Mouse (Mus musculus) lung, embryonic 14.5 days (tissue): ENCODE data around the gene Hoxa7. TPM values are rescaled to one million over a fixed set of nuclear protein-coding genes. Genes with fewer than 3 reads are reported as not detected.

ENCODE experiments used
- ATAC-seq: fragments of 200-750 bp; cut with Nextera tagmentation; 2 replicates; pipeline ENCODE4 v1.8.0; 2017; ENCODE audit warnings: mild to moderate bottlenecking, moderate TSS enrichment, moderate library complexity; ENCODE audit not compliant: insufficient read depth
- DNase-seq: peaks from one replicate; pipeline ENCODE4 v3.0.0-alpha.2; 2015
- H3K27ac ChIP-seq: fragments of 300-500 bp; sonication (generic); 2 replicates; pipeline ENCODE4 v1.5.1; 2014; ENCODE audit warnings: low read depth, mild to moderate bottlenecking, moderate library complexity
- H3K27me3 ChIP-seq: fragments of 300-500 bp; sonication (generic); 2 replicates; pipeline ENCODE4 v1.6.1; 2014; ENCODE audit warnings: low read length, control low read depth; ENCODE audit not compliant: insufficient read depth
- H3K36me3 ChIP-seq: fragments of 300-500 bp; sonication (generic); 2 replicates; pipeline ENCODE4 v1.6.1; 2014; ENCODE audit warnings: control low read depth; ENCODE audit not compliant: insufficient read depth
- H3K4me1 ChIP-seq: fragments of 300-500 bp; sonication (generic); 2 replicates; pipeline ENCODE4 v1.6.1; 2014; ENCODE audit warnings: antibody characterized with exemption, control low read depth; ENCODE audit not compliant: insufficient read depth
- H3K4me2 ChIP-seq: fragments of 300-500 bp; sonication (generic); 2 replicates; pipeline ENCODE4 v1.6.1; 2014; ENCODE audit warnings: mild to moderate bottlenecking
- H3K4me3 ChIP-seq: fragments of 300-500 bp; sonication (generic); 2 replicates; pipeline ENCODE4 v1.5.1; 2014; ENCODE audit warnings: low read depth, low read length
- H3K9ac ChIP-seq: fragments of 300-500 bp; sonication (generic); 2 replicates; pipeline ENCODE4 v1.6.1; 2014
- H3K9me3 ChIP-seq: fragments of 300-500 bp; sonication (generic); 2 replicates; pipeline ENCODE4 v1.6.1; 2016; ENCODE audit warnings: low read depth, low read length, control low read depth
- CTCF ChIP-seq: IDR thresholded peaks from 2 replicates; pipeline ENCODE4 v1.5.1; 2016; ENCODE audit warnings: antibody characterized with exemption, low read depth
- WGBS: fragments of 180-500 bp; shearing (Covaris S2); extraction: QIAGEN DNeasy Blood & Tissue Kit; methylation state at CpG from one replicate; pipeline ENCODE4 v1.1.7; 2014; 5-methylcytosine and 5-hydroxymethylcytosine counted together
- polyA plus RNA-seq: library from polyadenylated mRNA; unstranded; fragments of >200 nt; fragmentation: Nextera tagmentation; extraction: Ambion mirVana; gene quantifications from 2 replicates; pipeline ENCODE4 v1.2.1, GENCODE M21; 2014

Hoxa7 gene
- polyA plus RNA-seq, 1 experiment from 2014 or later: 5.8 TPM

- WGBS: 4% methylated on average over 40 of the region's 40 CpGs
- Histone ChIP-seq H3K27me3 (peaks cover 49% of the 10 kb centered on the region), H3K27ac (peak overlapping the region; percentile 98), H3K4me3 (peak overlapping the region; percentile 33), H3K4me2 (peak overlapping the region; percentile 79), H3K9ac (peak overlapping the region; percentile 91), H3K36me3 (peaks cover 10% of the 10 kb centered on the region), H3K9me3 (no peaks in the 10 kb centered on the region), H3K4me1 (peaks cover 17% of the 10 kb centered on the region)
- DNase-seq (peak; percentile 79), ATAC-seq (peak; percentile 33)
- TF ChIP-seq CTCF: no peak
Measured at GRCm38 (mm10) chr6:52170166-52170897, 51.3 kb downstream of the Hoxa7 start.

- Histone ChIP-seq H3K9me3 (no peaks in the 10 kb centered on the region), H3K4me1 (peaks cover 17% of the 10 kb centered on the region), H3K36me3 (peaks cover 10% of the 10 kb centered on the region), H3K4me2 (peak overlapping the region; percentile 79), H3K27me3 (peaks cover 42% of the 10 kb centered on the region), H3K4me3 (peak overlapping the region; percentile 71), H3K27ac (peak overlapping the region; percentile 98), H3K9ac (peak overlapping the region; percentile 91)
- WGBS: 13% methylated on average over 16 of the region's 16 CpGs
- peak; percentile 70 for DNase-seq
- 0 out of 2 replicates have a peak, but pooled peaks have one; percentile 0 for ATAC-seq
- no peak for TF ChIP-seq CTCF
Measured at GRCm38 (mm10) chr6:52169499-52170165, 52.0 kb downstream of the Hoxa7 start.

GRCm38 (mm10) chr6:52168191-52169055, 53.2 kb downstream of the Hoxa7 start:
- H3K4me1 ChIP-seq: peaks cover 17% of the 10 kb centered on the region
- TF ChIP-seq CTCF: no peak
- ATAC-seq: no peak
- H3K9me3 ChIP-seq: no peaks in the 10 kb centered on the region
- H3K36me3 ChIP-seq: peaks cover 10% of the 10 kb centered on the region
- H3K27me3 ChIP-seq: peaks cover 41% of the 10 kb centered on the region
- H3K27ac ChIP-seq: peak overlapping the region; percentile 98
- peak overlapping the region; percentile 91 for H3K9ac ChIP-seq
- peak overlapping the region; percentile 79 for H3K4me2 ChIP-seq
- peak overlapping the region; percentile 71 for H3K4me3 ChIP-seq
- peak; percentile 73 for DNase-seq
- 3% methylated on average over 42 of the region's 42 CpGs for WGBS

- Histone ChIP-seq H3K9me3 (no peaks in the 10 kb centered on the region), H3K9ac (peak overlapping the region; percentile 91), H3K4me2 (peak overlapping the region; percentile 79), H3K27ac (peak overlapping the region; percentile 98), H3K36me3 (peaks cover 10% of the 10 kb centered on the region), H3K4me1 (peaks cover 17% of the 10 kb centered on the region), H3K4me3 (peak overlapping the region; percentile 71), H3K27me3 (peaks cover 36% of the 10 kb centered on the region)
- ATAC-seq (no peak), DNase-seq (peak; percentile 79)
- TF ChIP-seq CTCF: no peak
- WGBS: 8% methylated on average over 14 of the region's 14 CpGs
Measured at GRCm38 (mm10) chr6:52167736-52168161, 53.9 kb downstream of the Hoxa7 start.

GRCm38 (mm10) chr6:52167176-52167575, 54.5 kb downstream of the Hoxa7 start:
- 31% methylated on average over 1 of the region's 1 CpGs for WGBS
- H3K36me3 ChIP-seq: peaks cover 10% of the 10 kb centered on the region
- TF ChIP-seq CTCF: no peak
- peak overlapping the region; percentile 98 for H3K27ac ChIP-seq
- DNase-seq (no peak), ATAC-seq (no peak)
- peak overlapping the region; percentile 71 for H3K4me3 ChIP-seq
- no peaks in the 10 kb centered on the region for H3K9me3 ChIP-seq
- peaks cover 17% of the 10 kb centered on the region for H3K4me1 ChIP-seq
- peak overlapping the region; percentile 91 for H3K9ac ChIP-seq
- peak overlapping the region; percentile 79 for H3K4me2 ChIP-seq
- peaks cover 34% of the 10 kb centered on the region for H3K27me3 ChIP-seq

- peaks cover 10% of the 10 kb centered on the region for H3K36me3 ChIP-seq
- peak overlapping the region; percentile 98 for H3K27ac ChIP-seq
- no peak for ATAC-seq
- TF ChIP-seq CTCF: no peak
- H3K4me3 ChIP-seq: peak overlapping the region; percentile 71
- no peaks in the 10 kb centered on the region for H3K9me3 ChIP-seq
- H3K9ac ChIP-seq: peak overlapping the region; percentile 91
- peak overlapping the region; percentile 79 for H3K4me2 ChIP-seq
- H3K4me1 ChIP-seq: peaks cover 17% of the 10 kb centered on the region
- whole genome bisulfite sequencing: 14% methylated on average over 4 of the region's 4 CpGs
- peak; percentile 75 for DNase-seq
- H3K27me3 ChIP-seq: peaks cover 33% of the 10 kb centered on the region
Measured at GRCm38 (mm10) chr6:52166431-52167077, 55.1 kb downstream of the Hoxa7 start.
